Mouse (Mus musculus) right cerebral cortex, postnatal 14 days (tissue): Measurements from ENCODE around the gene Tstd3.
"Not testable (repeated sequence)": the region's sequence is repeated elsewhere in the genome, so short reads cannot be mapped to it uniquely, and the experiment has no call there.

Experiments
- DNase-seq: peaks from one replicate; pipeline ENCODE4 v3.0.0; 2022

Tstd3 gene

GRCm38 (mm10) chr4:21744142-21744541 lies 22.9 kb downstream of the Tstd3 start:
- DNase-seq = not testable (repeated sequence)

GRCm38 (mm10) chr4:21739169-21739568 lies 27.8 kb downstream of the Tstd3 start:
- DNase-seq = no peak

- peak; percentile 90 for DNase-seq
Measured at GRCm38 (mm10) chr4:21727615-21728165, 39.3 kb downstream of the Tstd3 start, which contains the start of gene Ccnc. Gene Ccnc, plus strand, starts transcription at chr4:21727701.

GRCm38 (mm10) chr4:21726912-21727614 lies 39.9 kb downstream of the Tstd3 start:
- no peak for DNase-seq

GRCm38 (mm10) chr4:21722752-21723334 lies 44.2 kb downstream of the Tstd3 start:
- DNase-seq = no peak

GRCm38 (mm10) chr4:21712147-21712546 lies 54.9 kb downstream of the Tstd3 start:
- DNase-seq = peak; percentile 42
